Mouse (Mus musculus) forebrain, embryonic 16.5 days (tissue): ENCODE measurements around the gene Tmcc2. TPM values are rescaled to one million over a fixed set of nuclear protein-coding genes. Genes with fewer than 3 reads are reported as not detected.

Source experiments
- ATAC-seq: fragments of 200-750 bp; cut with Nextera tagmentation; 2 replicates; pipeline ENCODE4 v1.8.0; 2017; ENCODE audit warnings: mild to moderate bottlenecking, moderate library complexity
- H3K27ac ChIP-seq: fragments of 300-500 bp; sonication (generic); 2 replicates; pipeline ENCODE4 v1.5.1; 2014; ENCODE audit warnings: low read length, control low read depth
- H3K27me3 ChIP-seq: fragments of 300-500 bp; sonication (generic); replicated peaks from 2 replicates; pipeline ENCODE4 v1.6.1; 2014; ENCODE audit warnings: low read length; ENCODE audit not compliant: control insufficient read depth, insufficient read depth
- H3K36me3 ChIP-seq: fragments of 300-500 bp; sonication (generic); 2 replicates; pipeline ENCODE4 v1.6.1; 2014; ENCODE audit not compliant: control insufficient read depth, insufficient read depth
- H3K4me1 ChIP-seq: fragments of 300-500 bp; sonication (generic); replicated peaks from 2 replicates; pipeline ENCODE4 v1.6.1; 2014; ENCODE audit warnings: low read length; ENCODE audit not compliant: control insufficient read depth, insufficient read depth
- H3K4me2 ChIP-seq: fragments of 300-500 bp; sonication (generic); 2 replicates; pipeline ENCODE4 v1.6.1; 2014; ENCODE audit warnings: mild to moderate bottlenecking, low read length, control low read depth
- H3K4me3 ChIP-seq: fragments of 300-500 bp; sonication (generic); replicated peaks from 2 replicates; pipeline ENCODE4 v1.5.1; 2014; ENCODE audit warnings: mild to moderate bottlenecking, low read length, control low read depth
- H3K9ac ChIP-seq: fragments of 300-500 bp; sonication (generic); replicated peaks from 2 replicates; pipeline ENCODE4 v1.6.1; 2014; ENCODE audit warnings: low read depth, low read length, control low read depth
- H3K9me3 ChIP-seq: fragments of 300-500 bp; sonication (generic); 2 replicates; pipeline ENCODE4 v1.6.1; 2016; ENCODE audit warnings: low read length; ENCODE audit not compliant: control insufficient read depth
- WGBS: fragments of 180-500 bp; shearing (Covaris S2); extraction: QIAGEN DNeasy Blood & Tissue Kit; methylation state at CpG from one replicate; pipeline ENCODE4 v1.1.7; 2014; 5-methylcytosine and 5-hydroxymethylcytosine counted together
- polyA plus RNA-seq: library from polyadenylated mRNA; unstranded; fragments of >200 nt; fragmentation: Nextera tagmentation; extraction: Ambion mirVana; gene quantifications from 2 replicates; pipeline ENCODE4 v1.2.1, GENCODE M21; 2015

Tmcc2 gene
- polyA plus RNA-seq, 1 experiment from 2014 or later: 34.9 TPM

DNA sequence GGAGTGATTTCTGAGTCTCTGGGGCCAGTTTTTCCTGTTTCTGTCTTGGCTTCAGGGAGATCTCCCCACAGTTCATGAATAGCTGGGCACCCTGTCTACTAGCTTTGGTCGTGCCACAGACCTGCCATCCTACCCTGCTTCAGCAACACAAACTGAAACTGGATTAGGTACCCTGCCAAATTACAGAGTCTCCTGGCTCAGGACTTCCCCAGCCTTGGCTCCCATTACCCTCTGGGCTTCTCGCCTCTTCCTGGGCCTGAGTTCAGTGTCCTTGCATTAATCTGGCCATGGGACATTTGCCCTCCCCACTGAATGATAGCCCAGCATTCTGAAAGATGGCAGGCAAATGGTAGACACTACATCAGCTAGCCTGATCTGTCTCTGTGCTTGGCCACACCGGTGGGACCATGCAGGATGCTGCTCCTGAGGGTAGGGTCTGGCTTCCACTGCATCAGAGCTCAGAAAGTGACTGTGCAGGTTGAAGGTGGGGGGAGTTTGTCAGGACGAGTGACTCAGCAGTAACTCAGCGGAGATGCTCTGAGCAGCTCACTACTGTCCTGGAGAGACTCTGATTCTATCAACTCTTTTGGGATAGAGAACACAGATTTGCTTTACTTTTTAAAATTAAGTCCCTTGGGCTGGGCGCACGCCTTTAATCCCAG is 26.1 kb downstream of the Tmcc2 start:
- Histone ChIP-seq H3K36me3 (peaks cover 12% of the 10 kb centered on the region), H3K9me3 (no peaks in the 10 kb centered on the region), H3K4me2 (no peak overlapping the region), H3K9ac (no peak overlapping the region), H3K4me1 (peaks cover 11% of the 10 kb centered on the region), H3K27me3 (no peaks in the 10 kb centered on the region), H3K4me3 (no peak overlapping the region), H3K27ac (no peak overlapping the region)
- ATAC-seq: no peak
- WGBS: 82% methylated on average over 7 of the region's 7 CpGs

DNA sequence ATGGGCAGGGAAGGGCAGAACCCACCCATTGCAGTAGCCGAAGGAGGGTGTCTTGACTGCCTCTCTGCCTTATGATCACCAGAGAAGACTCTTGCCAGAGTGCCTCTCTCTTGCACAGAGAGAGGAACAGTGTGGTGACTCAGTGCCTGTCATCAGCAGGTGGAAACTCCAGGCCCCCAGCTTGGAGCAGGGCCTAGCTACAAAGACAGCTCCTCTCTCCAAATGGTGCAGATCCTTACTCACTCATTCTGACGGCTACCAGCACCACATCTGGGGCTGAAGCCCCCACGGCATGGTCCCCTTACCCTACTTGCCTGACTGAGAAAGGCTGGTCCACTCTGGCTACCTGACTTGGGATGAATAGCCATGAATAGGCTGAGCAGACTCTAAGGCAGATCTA is 26.7 kb downstream of the Tmcc2 start:
- WGBS: 79% methylated on average over 3 of the region's 3 CpGs
- Histone ChIP-seq H3K36me3 (peaks cover 16% of the 10 kb centered on the region), H3K9me3 (no peaks in the 10 kb centered on the region), H3K4me2 (no peak overlapping the region), H3K4me1 (peaks cover 11% of the 10 kb centered on the region), H3K9ac (no peak overlapping the region), H3K27me3 (no peaks in the 10 kb centered on the region), H3K27ac (no peak overlapping the region), H3K4me3 (no peak overlapping the region)
- no peak for ATAC-seq

- no peaks in the 10 kb centered on the region for H3K27me3 ChIP-seq
- no peak overlapping the region for H3K27ac ChIP-seq
- H3K4me3 ChIP-seq: no peak overlapping the region
- H3K4me1 ChIP-seq: peaks cover 7% of the 10 kb centered on the region
- H3K9me3 ChIP-seq: no peaks in the 10 kb centered on the region
- H3K36me3 ChIP-seq: peaks cover 23% of the 10 kb centered on the region
- no peak overlapping the region for H3K9ac ChIP-seq
- 88% methylated on average over 6 of the region's 6 CpGs for WGBS
- no peak overlapping the region for H3K4me2 ChIP-seq
- no peak for ATAC-seq
Observed at GRCm38 (mm10) chr1:132361959-132362358, 29.1 kb downstream of the Tmcc2 start.

- Histone ChIP-seq H3K4me2 (no peak overlapping the region), H3K4me3 (no peak overlapping the region), H3K27ac (no peak overlapping the region), H3K9ac (no peak overlapping the region), H3K27me3 (no peaks in the 10 kb centered on the region), H3K9me3 (no peaks in the 10 kb centered on the region), H3K4me1 (peaks cover 10% of the 10 kb centered on the region; the same call in 1 of the 2 replicates), H3K36me3 (peaks cover 23% of the 10 kb centered on the region)
- no peak for ATAC-seq
- 68% methylated on average over 1 of the region's 1 CpGs for WGBS
Observed at GRCm38 (mm10) chr1:132356841-132357240, 34.2 kb downstream of the Tmcc2 start.

DNA sequence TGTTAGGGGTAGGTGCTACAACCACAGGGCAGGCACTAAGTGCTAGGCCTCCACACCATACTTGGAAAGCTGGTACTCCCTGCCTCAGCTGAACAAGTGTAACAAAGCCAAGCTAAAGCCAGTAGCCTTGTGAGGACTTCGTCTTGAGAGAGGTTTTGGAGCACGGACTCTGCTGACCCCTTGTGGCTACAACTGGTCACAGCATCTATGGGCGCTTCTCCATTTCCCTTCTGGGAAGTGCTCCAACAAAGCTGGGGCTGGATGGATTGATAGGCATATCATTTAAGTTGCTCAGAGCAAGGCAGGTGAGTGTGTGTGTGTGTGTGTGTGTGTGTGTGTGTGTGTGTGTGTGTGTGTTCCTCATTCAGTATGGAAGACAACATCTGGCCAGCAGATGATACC is 35.2 kb downstream of the Tmcc2 start:
- no peak overlapping the region for H3K4me3 ChIP-seq
- no peaks in the 10 kb centered on the region for H3K27me3 ChIP-seq
- no peak overlapping the region for H3K9ac ChIP-seq
- peaks cover 20% of the 10 kb centered on the region for H3K36me3 ChIP-seq
- 0% methylated on average over 3 of the region's 3 CpGs for WGBS
- H3K4me1 ChIP-seq: peaks cover 10% of the 10 kb centered on the region; the same call in 1 of the 2 replicates
- ATAC-seq: peak; percentile 66
- H3K4me2 ChIP-seq: no peak overlapping the region
- H3K27ac ChIP-seq: peak overlapping the region; percentile 68
- H3K9me3 ChIP-seq: no peaks in the 10 kb centered on the region

GRCm38 (mm10) chr1:132355162-132355601 is 35.9 kb downstream of the Tmcc2 start:
- Histone ChIP-seq H3K4me3 (no peak overlapping the region), H3K4me2 (no peak overlapping the region)
- ATAC-seq: no peak

DNA sequence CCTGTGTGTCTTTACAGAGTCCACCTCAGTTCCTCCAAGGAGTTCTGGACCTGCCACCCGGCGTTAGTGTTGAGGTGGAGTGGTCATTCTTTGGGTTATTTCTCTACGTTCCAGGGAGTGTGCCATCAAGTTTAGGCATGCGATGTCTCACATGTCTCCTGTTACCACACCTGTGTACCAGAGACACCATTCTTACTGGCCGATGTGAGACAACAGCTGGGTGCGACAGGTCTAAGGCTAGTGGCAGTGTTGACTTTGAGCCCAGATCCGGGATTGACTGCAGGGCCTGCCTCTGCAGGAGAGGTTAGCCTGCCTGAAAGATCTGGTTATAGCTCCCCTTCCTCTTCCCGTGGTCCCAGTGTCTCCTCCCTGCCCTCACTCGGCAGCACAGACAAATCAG is 36.8 kb downstream of the Tmcc2 start:
- H3K9me3 ChIP-seq: no peaks in the 10 kb centered on the region
- no peaks in the 10 kb centered on the region for H3K27me3 ChIP-seq
- H3K9ac ChIP-seq: no peak overlapping the region
- WGBS: 83% methylated on average over 9 of the region's 9 CpGs
- H3K27ac ChIP-seq: no peak overlapping the region
- H3K4me1 ChIP-seq: peaks cover 10% of the 10 kb centered on the region; the same call in 1 of the 2 replicates
- no peak for ATAC-seq
- H3K4me2 ChIP-seq: no peak overlapping the region
- no peak overlapping the region for H3K4me3 ChIP-seq
- peaks cover 7% of the 10 kb centered on the region for H3K36me3 ChIP-seq

More at GRCm38 (mm10) chr1:132355162-132355601, 35.9 kb downstream of the Tmcc2 start:
- H3K9me3 ChIP-seq: no peaks in the 10 kb centered on the region
- 40% methylated on average over 6 of the region's 6 CpGs for WGBS
- no peaks in the 10 kb centered on the region for H3K27me3 ChIP-seq
- H3K27ac ChIP-seq: peak overlapping the region; percentile 51; the same call in 1 of the 2 replicates
- peaks cover 13% of the 10 kb centered on the region for H3K36me3 ChIP-seq
- H3K9ac ChIP-seq: 0 out of 2 replicates have a peak overlapping the region, but pooled peaks have one; percentile 5
- H3K4me1 ChIP-seq: peaks cover 10% of the 10 kb centered on the region; the same call in 1 of the 2 replicates

DNA sequence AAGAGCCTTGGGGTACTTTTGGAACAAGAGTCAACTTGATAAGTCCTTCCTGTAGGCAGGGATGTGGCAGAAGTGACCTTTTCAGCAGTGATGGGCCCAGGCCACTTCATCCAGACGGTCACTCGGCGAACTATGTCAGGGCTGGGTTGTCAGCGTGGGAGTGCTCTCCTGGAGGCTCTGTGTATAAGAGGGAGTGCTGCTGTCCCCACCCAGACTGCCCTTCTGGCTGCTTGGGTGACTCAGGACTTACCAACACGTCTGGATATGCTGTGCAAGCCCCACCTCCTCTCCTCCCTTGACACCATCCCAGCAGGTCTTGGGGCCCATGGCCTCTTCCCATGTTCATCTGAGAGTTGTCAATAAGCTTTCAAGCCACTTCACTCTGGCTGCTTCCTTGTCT is 37.7 kb downstream of the Tmcc2 start:
- ATAC-seq: no peak

DNA sequence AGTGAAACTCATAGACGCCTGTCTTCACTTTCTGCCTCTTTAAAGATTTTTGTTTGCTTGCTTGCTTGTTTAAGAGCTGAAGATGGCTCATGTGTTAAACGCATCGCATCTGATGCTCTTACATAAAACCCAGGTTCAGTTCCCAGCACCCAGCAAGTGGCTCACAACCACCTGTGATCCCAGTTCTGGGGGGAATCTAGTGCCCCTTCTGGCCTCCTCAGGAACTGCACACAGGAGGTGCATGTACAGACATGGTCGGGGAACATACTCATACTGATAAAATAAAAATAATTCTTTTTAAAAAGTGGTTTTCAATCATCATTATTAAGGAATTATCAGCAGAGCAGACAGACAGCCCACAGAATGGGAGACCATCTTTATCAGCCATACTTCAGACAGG is 40.0 kb downstream of the Tmcc2 start:
- Histone ChIP-seq H3K27ac (no peak overlapping the region), H3K9me3 (no peaks in the 10 kb centered on the region), H3K36me3 (no peaks in the 10 kb centered on the region), H3K4me3 (no peak overlapping the region), H3K9ac (no peak overlapping the region), H3K4me1 (peaks cover 6% of the 10 kb centered on the region; the same call in 1 of the 2 replicates), H3K27me3 (no peaks in the 10 kb centered on the region), H3K4me2 (no peak overlapping the region)
- ATAC-seq: peak; percentile 32; the same call in 1 of the 2 replicates
- WGBS: 94% methylated on average over 4 of the region's 4 CpGs

More for the DNA sequence above, 37.7 kb downstream of the Tmcc2 start:
- Histone ChIP-seq H3K4me1 (peaks cover 10% of the 10 kb centered on the region; the same call in 1 of the 2 replicates), H3K27me3 (no peaks in the 10 kb centered on the region), H3K9ac (no peak overlapping the region), H3K27ac (no peak overlapping the region), H3K4me3 (no peak overlapping the region), H3K4me2 (no peak overlapping the region), H3K36me3 (peaks cover 3% of the 10 kb centered on the region), H3K9me3 (no peaks in the 10 kb centered on the region)
- 80% methylated on average over 5 of the region's 5 CpGs for WGBS
